Mouse (Mus musculus) testis, adult 2 months (tissue): ENCODE results near the gene Clasp1.

Source experiments
- CTCF ChIP-seq: fragments of 200-500 bp; IDR thresholded peaks from 2 replicates; pipeline ENCODE4 v1.5.1; 2012; ENCODE audit warnings: low read depth, mild to moderate bottlenecking, inconsistent platforms, low read length, moderate library complexity; ENCODE audit not compliant: control insufficient read depth, insufficient read depth, insufficient replicate concordance
- POLR2A ChIP-seq: fragments of 200-500 bp; IDR thresholded peaks from 2 replicates; pipeline ENCODE4 v1.6.1; 2012; ENCODE audit warnings: low read depth, mild to moderate bottlenecking, inconsistent platforms, low read length, moderate library complexity; ENCODE audit not compliant: control insufficient read depth

DNA sequence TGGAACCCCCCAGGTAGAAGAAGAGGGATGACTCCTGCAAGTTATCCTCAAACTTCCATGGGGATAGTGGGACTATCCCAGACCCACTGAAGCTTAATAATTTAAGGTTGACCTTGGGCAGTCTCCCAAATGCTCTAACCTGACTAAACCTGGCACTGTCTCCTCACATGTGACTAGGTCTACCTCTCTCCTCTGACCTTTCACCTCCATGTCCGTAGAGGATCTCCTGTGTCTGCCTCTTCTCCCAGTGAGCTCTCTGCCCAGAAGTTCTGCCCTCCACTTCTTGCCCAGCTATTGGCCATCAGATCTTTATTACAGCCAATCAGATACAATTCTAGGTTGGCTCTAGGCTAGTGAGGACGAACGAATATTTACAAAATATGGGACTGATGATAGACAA lies 38.9 kb upstream of the Clasp1 start:
- TF ChIP-seq CTCF (no peak), POLR2A (no peak)
